Mouse (Mus musculus) heart, adult 2 months (tissue): ENCODE measurements at regions not wholly inside any gene's neighbourhood (a gene's known extent, or its start where the extent isn't known, plus 50 kb on each side); places are given as distances from the start of the nearest gene placed in this dataset.

ENCODE experiments used
- CTCF ChIP-seq: fragments of 200-600 bp; IDR thresholded peaks from 2 replicates; pipeline ENCODE4 v1.8.1; 2022; ENCODE audit warnings: antibody characterized with exemption, mild to moderate bottlenecking, moderate library complexity
- EP300 ChIP-seq: fragments of 200-500 bp; IDR thresholded peaks from 2 replicates; pipeline ENCODE4 v1.6.1; 2011; ENCODE audit warnings: low read depth, low read length, control low read depth; ENCODE audit not compliant: insufficient read depth
- POLR2A ChIP-seq: fragments of 200-500 bp; IDR thresholded peaks from 2 replicates; pipeline ENCODE4 v1.6.1; 2011; ENCODE audit warnings: mild to moderate bottlenecking, low read depth, low read length, control low read depth; ENCODE audit not compliant: insufficient read depth

- TF ChIP-seq CTCF (no peak), POLR2A (no peak), EP300 (no peak)
Measured at GRCm38 (mm10) chr4:31760116-31760515, 203.8 kb upstream of the Map3k7 start.
